Mouse (Mus musculus): ENCODE measurements around the gene Dnm1l. TPM values are rescaled to one million over a fixed set of nuclear protein-coding genes. Genes with fewer than 3 reads are reported as not detected.

Dnm1l gene
- polyA plus RNA-seq, 1 experiment from 2014 or later, result 28.6 TPM

GRCm38 (mm10) chr16:16262436-16262835 is 96.3 kb downstream of the Dnm1l start:
- H3K36me3 ChIP-seq (ENCODE audit: insufficient read depth, low read length), result no peaks in the 10 kb centered on the region
- no peak overlapping the region for H3K4me2 ChIP-seq (replicated peaks; ENCODE audit: low read depth, low read length)
- ATAC-seq (peak; percentile 90), DNase-seq (ENCODE audit: low spot score) (peak; percentile 58)
- TF ChIP-seq CTCF (IDR thresholded peaks at IDR 0.05) (no peak), EP300 (IDR thresholded peaks at IDR 0.05) (peak; percentile 93)
- H3K27ac ChIP-seq (ENCODE audit: low read length), result 0 out of 2 replicates have a peak overlapping the region, but pooled peaks have one; percentile 17
- H3K9ac ChIP-seq (replicated peaks; ENCODE audit: low read depth), result no peak overlapping the region
- WGBS, result 63% methylated on average over 3 of the region's 3 CpGs
- H3K27me3 ChIP-seq (replicated peaks; ENCODE audit: insufficient read depth, low read length), result no peaks in the 10 kb centered on the region
- H3K4me1 ChIP-seq (ENCODE audit: insufficient read depth, low read depth, low read length), result no peaks in the 10 kb centered on the region
- H3K9me3 ChIP-seq (ENCODE audit: low read length), result no peaks in the 10 kb centered on the region
- no peak overlapping the region for H3K4me3 ChIP-seq (ENCODE audit: low read depth, low read length)

Other genes starting within 250 kb of the Dnm1l start
- gene Pkp2, start 145.6 kb downstream of the Dnm1l start, polyA plus RNA-seq (2015; fragmentation: Nextera tagmentation; extraction: Ambion mirVana), result 28.9 and 30.9 TPM in 2 replicates
- gene Yars2, start 56.0 kb downstream of the Dnm1l start, polyA plus RNA-seq (2015; fragmentation: Nextera tagmentation; extraction: Ambion mirVana), result 14.1 and 15.2 TPM in 2 replicates
- 4.0 and 4.6 TPM in 2 replicates for gene Fgd4, start 241.6 kb upstream of the Dnm1l start, polyA plus RNA-seq (2015; fragmentation: Nextera tagmentation; extraction: Ambion mirVana)